Mouse (Mus musculus): ENCODE measurements around the gene Srpr. TPM values are rescaled to one million over a fixed set of nuclear protein-coding genes. Genes with fewer than 3 reads are reported as not detected.

Gene Srpr
- total RNA-seq, 1 experiment from 2014 or later: 82.3 TPM

GRCm38 (mm10) chr9:35223466-35223865 is 23.5 kb downstream of the Srpr start:
- ATAC-seq (replicated peaks in 1 of 2; ENCODE audit: insufficient read depth in 1 of 2, low FRiP score in 2 of 2, low TSS enrichment in 1 of 2, low read depth in 1 of 2, poor library complexity in 2 of 2, severe bottlenecking in 2 of 2): no peak

- no peak for ATAC-seq (replicated peaks in 1 of 2; ENCODE audit: insufficient read depth in 1 of 2, low FRiP score in 2 of 2, low TSS enrichment in 1 of 2, low read depth in 1 of 2, poor library complexity in 2 of 2, severe bottlenecking in 2 of 2)
These were observed 28.7 kb downstream of the Srpr start for GRCm38 (mm10) chr9:35228671-35229070.

GRCm38 (mm10) chr9:35235996-35236395 is 36.0 kb downstream of the Srpr start:
- ATAC-seq (replicated peaks in 1 of 2; ENCODE audit: insufficient read depth in 1 of 2, low FRiP score in 2 of 2, low TSS enrichment in 1 of 2, low read depth in 1 of 2, poor library complexity in 2 of 2, severe bottlenecking in 2 of 2): no peak

- no peak for ATAC-seq (replicated peaks in 1 of 2; ENCODE audit: insufficient read depth in 1 of 2, low FRiP score in 2 of 2, low TSS enrichment in 1 of 2, low read depth in 1 of 2, poor library complexity in 2 of 2, severe bottlenecking in 2 of 2)
These were observed 38.4 kb downstream of the Srpr start for GRCm38 (mm10) chr9:35238371-35238770.

GRCm38 (mm10) chr9:35238915-35239571 is 39.1 kb downstream of the Srpr start:
- no peak for ATAC-seq (replicated peaks in 1 of 2; ENCODE audit: insufficient read depth in 1 of 2, low FRiP score in 2 of 2, low TSS enrichment in 1 of 2, low read depth in 1 of 2, poor library complexity in 2 of 2, severe bottlenecking in 2 of 2)

- ATAC-seq (replicated peaks in 1 of 2; ENCODE audit: insufficient read depth in 1 of 2, low FRiP score in 2 of 2, low TSS enrichment in 1 of 2, low read depth in 1 of 2, poor library complexity in 2 of 2, severe bottlenecking in 2 of 2): no peak
These were observed 39.8 kb downstream of the Srpr start for GRCm38 (mm10) chr9:35239734-35240133.

- no peak for ATAC-seq (replicated peaks in 1 of 2; ENCODE audit: insufficient read depth in 1 of 2, low FRiP score in 2 of 2, low TSS enrichment in 1 of 2, low read depth in 1 of 2, poor library complexity in 2 of 2, severe bottlenecking in 2 of 2)
These were observed 47.4 kb downstream of the Srpr start for GRCm38 (mm10) chr9:35247405-35247804.

- ATAC-seq (replicated peaks in 1 of 2; ENCODE audit: insufficient read depth in 1 of 2, low FRiP score in 2 of 2, low TSS enrichment in 1 of 2, low read depth in 1 of 2, poor library complexity in 2 of 2, severe bottlenecking in 2 of 2): no peak
These were observed 49.5 kb downstream of the Srpr start for GRCm38 (mm10) chr9:35249476-35249875.

GRCm38 (mm10) chr9:35257365-35257764 is 57.4 kb downstream of the Srpr start:
- no peak for ATAC-seq (replicated peaks in 1 of 2; ENCODE audit: insufficient read depth in 1 of 2, low FRiP score in 2 of 2, low TSS enrichment in 1 of 2, low read depth in 1 of 2, poor library complexity in 2 of 2, severe bottlenecking in 2 of 2)

- no peak for ATAC-seq (replicated peaks in 1 of 2; ENCODE audit: insufficient read depth in 1 of 2, low FRiP score in 2 of 2, low TSS enrichment in 1 of 2, low read depth in 1 of 2, poor library complexity in 2 of 2, severe bottlenecking in 2 of 2)
These were observed 62.4 kb downstream of the Srpr start for GRCm38 (mm10) chr9:35262418-35262817.

GRCm38 (mm10) chr9:35263431-35263830 is 63.5 kb downstream of the Srpr start:
- no peak for ATAC-seq (replicated peaks in 1 of 2; ENCODE audit: insufficient read depth in 1 of 2, low FRiP score in 2 of 2, low TSS enrichment in 1 of 2, low read depth in 1 of 2, poor library complexity in 2 of 2, severe bottlenecking in 2 of 2)

- ATAC-seq (replicated peaks in 1 of 2; ENCODE audit: insufficient read depth in 1 of 2, low FRiP score in 2 of 2, low TSS enrichment in 1 of 2, low read depth in 1 of 2, poor library complexity in 2 of 2, severe bottlenecking in 2 of 2): no peak
These were observed 64.5 kb downstream of the Srpr start for GRCm38 (mm10) chr9:35264509-35264908.

- ATAC-seq (replicated peaks in 1 of 2; ENCODE audit: insufficient read depth in 1 of 2, low FRiP score in 2 of 2, low TSS enrichment in 1 of 2, low read depth in 1 of 2, poor library complexity in 2 of 2, severe bottlenecking in 2 of 2): peak; percentile 92 to 93
These were observed 67.4 kb downstream of the Srpr start, which contains the start of the genes Fam118b and Rpusd4 for GRCm38 (mm10) chr9:35267146-35267975. Gene Fam118b, minus strand, starts transcription at chr9:35267805. Gene Rpusd4, plus strand, starts transcription at chr9:35267865.

- peak in 1 of 2 experiments; percentile 27; a peak in 2 of 4 replicates for ATAC-seq (replicated peaks in 1 of 2; ENCODE audit: insufficient read depth in 1 of 2, low FRiP score in 2 of 2, low TSS enrichment in 1 of 2, low read depth in 1 of 2, poor library complexity in 2 of 2, severe bottlenecking in 2 of 2)
These were observed 68.2 kb downstream of the Srpr start for GRCm38 (mm10) chr9:35267976-35268715.

- ATAC-seq (replicated peaks in 1 of 2; ENCODE audit: insufficient read depth in 1 of 2, low FRiP score in 2 of 2, low TSS enrichment in 1 of 2, low read depth in 1 of 2, poor library complexity in 2 of 2, severe bottlenecking in 2 of 2): no peak
These were observed 77.9 kb downstream of the Srpr start for GRCm38 (mm10) chr9:35277855-35278365.

GRCm38 (mm10) chr9:35278451-35278850 is 78.5 kb downstream of the Srpr start:
- ATAC-seq (replicated peaks in 1 of 2; ENCODE audit: insufficient read depth in 1 of 2, low FRiP score in 2 of 2, low TSS enrichment in 1 of 2, low read depth in 1 of 2, poor library complexity in 2 of 2, severe bottlenecking in 2 of 2): no peak

GRCm38 (mm10) chr9:35282006-35282850 is 82.3 kb downstream of the Srpr start:
- peak; percentile 70 to 78 for ATAC-seq (replicated peaks in 1 of 2; ENCODE audit: insufficient read depth in 1 of 2, low FRiP score in 2 of 2, low TSS enrichment in 1 of 2, low read depth in 1 of 2, poor library complexity in 2 of 2, severe bottlenecking in 2 of 2)
